Mouse (Mus musculus) CH12.LX (cell line): ENCODE results near the gene Gm3371. TPM values are rescaled to one million over a fixed set of nuclear protein-coding genes. Genes with fewer than 3 reads are reported as not detected.
"Not testable (repeated sequence)": the region's sequence is repeated elsewhere in the genome, so short reads cannot be mapped to it uniquely, and the experiment has no call there.

Source experiments
- DNase-seq: peaks from one replicate; pipeline ENCODE4 v3.0.0-alpha.2; 2013; ENCODE audit errors: extremely low read depth
- H3K27ac ChIP-seq: 2 replicates; pipeline ENCODE4 v1.5.1; 2012; ENCODE audit warnings: low read depth, mild to moderate bottlenecking, control low read depth, moderate library complexity; ENCODE audit not compliant: insufficient read depth
- H3K27me3 ChIP-seq: replicated peaks from 2 replicates; pipeline ENCODE3; 2012; ENCODE audit warnings: inconsistent platforms
- H3K36me3 ChIP-seq, 2 experiments: replicated peaks in 1 of 2; 2 replicates each; pipeline versions ENCODE3 to v1.6.1; 2012; ENCODE audit warnings: inconsistent platforms in 1 of 2, low read length in 1 of 2, mild to moderate bottlenecking in 1 of 2, mixed read lengths in 1 of 2, moderate library complexity in 1 of 2; ENCODE audit not compliant: control insufficient read depth in 1 of 2, insufficient read depth in 1 of 2
- H3K4me1 ChIP-seq, 2 experiments: 2 replicates each; pipeline ENCODE4 v1.6.1; 2012; ENCODE audit warnings: inconsistent platforms in 1 of 2, moderate library complexity in 1 of 2; ENCODE audit not compliant: insufficient read depth in 2 of 2, control insufficient read depth in 1 of 2
- H3K4me2 ChIP-seq: 2 replicates; pipeline ENCODE4 v1.6.1; 2012; ENCODE audit warnings: low read depth, mild to moderate bottlenecking, control low read depth; ENCODE audit not compliant: poor library complexity, insufficient read depth, severe bottlenecking
- H3K4me3 ChIP-seq, 3 experiments: fragments of 150-350 bp in 1 of 3; sonication (generic) in 1 of 3; replicated peaks in 1 of 3; 2 replicates each; pipeline versions ENCODE3 to v1.5.1; 2011 to 2012; ENCODE audit warnings: low read depth in 2 of 3, low read length in 2 of 3, mild to moderate bottlenecking in 2 of 3, moderate library complexity in 2 of 3, control low read depth in 1 of 3, improper control_type of control experiment in 1 of 3, inconsistent platforms in 1 of 3, mixed read lengths in 1 of 3; ENCODE audit not compliant: poor library complexity in 1 of 3
- H3K79me2 ChIP-seq: replicated peaks from 2 replicates; pipeline ENCODE4 v1.6.1; 2012; ENCODE audit warnings: mild to moderate bottlenecking, moderate library complexity; ENCODE audit not compliant: control insufficient read depth, poor library complexity, insufficient read depth, severe bottlenecking; ENCODE audit errors: extremely low read depth
- H3K9ac ChIP-seq: 2 replicates; pipeline ENCODE4 v1.6.1; 2012; ENCODE audit warnings: low read depth, mild to moderate bottlenecking, control low read depth, moderate library complexity; ENCODE audit not compliant: insufficient read depth
- H3K9me3 ChIP-seq: replicated peaks from 2 replicates; pipeline ENCODE3; 2012; ENCODE audit warnings: low read length, inconsistent platforms, mixed read lengths
- CTCF ChIP-seq, 2 experiments: IDR thresholded peaks in 1 of 2; conservative IDR thresholded peaks in 1 of 2; 2 replicates each; pipeline ENCODE4 v1.5.1; 2011 to 2012; ENCODE audit warnings: low read depth in 2 of 2, low read length in 2 of 2, improper control_type of control experiment in 1 of 2, inconsistent platforms in 1 of 2, mild to moderate bottlenecking in 1 of 2, moderate library complexity in 1 of 2
- RAD21 ChIP-seq: IDR thresholded peaks from 2 replicates; pipeline ENCODE4 v1.6.1; 2011; ENCODE audit warnings: low read depth, mild to moderate bottlenecking, low read length, improper control_type of control experiment, moderate library complexity
- dilution Hi-C: fragments of 300-500 bp; cut with MboI; formaldehyde crosslinking; loops from 2 replicates; pipeline ENCODE4 v1.14.3; 2020; ENCODE audit warnings: low sequenced_read_pairs; ENCODE audit not compliant: extremely low pct_unique_long_range_greater_than_20kb, extremely low pct_ligation_motif_present
- in situ Hi-C: fragments of 300-500 bp; cut with MboI; formaldehyde crosslinking; loops from 3 replicates; pipeline ENCODE4 v1.14.3; 2019; ENCODE audit warnings: low sequenced_read_pairs, low pct_ligation_motif_present, low pct_unique_long_range_greater_than_20kb, mixed read lengths
- polyA plus RNA-seq: library from polyadenylated mRNA; unstranded; fragments of >175 nt; gene quantifications from 2 replicates; pipeline ENCODE4 v1.2.1, GENCODE M21; 2012; ENCODE audit warnings: low read depth; ENCODE audit not compliant: insufficient read length
- total RNA-seq, 2 experiments: library from RNA; depleted of rRNA; stranded (reverse); fragments of 300-350 nt in 1 of 2; fragments of >200 nt in 1 of 2; gene quantifications; 2 replicates each; pipeline ENCODE4 v1.2.3; 2012 to 2014

Gene Gm3371
- total and polyA plus RNA-seq, 3 experiments: 0.34 TPM; not detected in 2

GRCm38 (mm10) chr14:44362301-44362700 lies 48.2 kb downstream of the Gm3371 start:
- TF ChIP-seq RAD21 (peak; percentile 42), CTCF (conservative IDR thresholded peaks at IDR 0.05 in 1 of 2, IDR thresholded peaks at IDR 0.05 in 1 of 2; ENCODE audit: low read depth in 2 of 2, low read length in 2 of 2) (peak; percentile 38 to 47; a peak in 3 of 4 replicates)
- TF ChIP-seq, all 38 proteins: peak for 2; not testable (repeated sequence) for 36
- dilution Hi-C loops, H3K79me2 ChIP-seq, H3K4me2 ChIP-seq, H3K27ac ChIP-seq, H3K9ac ChIP-seq, H3K4me1 ChIP-seq, H3K9me3 ChIP-seq, DNase-seq, H3K36me3 ChIP-seq, H3K4me3 ChIP-seq, H3K27me3 ChIP-seq, in situ Hi-C loops: not testable (repeated sequence)

GRCm38 (mm10) chr14:44361416-44361815 lies 49.1 kb downstream of the Gm3371 start:
- H3K4me1 ChIP-seq, H3K9me3 ChIP-seq, H3K27me3 ChIP-seq, H3K79me2 ChIP-seq, dilution Hi-C loops, DNase-seq, H3K9ac ChIP-seq, H3K27ac ChIP-seq, H3K4me2 ChIP-seq, in situ Hi-C loops, H3K4me3 ChIP-seq, H3K36me3 ChIP-seq: not testable (repeated sequence)
- TF ChIP-seq CTCF (conservative IDR thresholded peaks at IDR 0.05 in 1 of 2, IDR thresholded peaks at IDR 0.05 in 1 of 2; ENCODE audit: low read depth in 2 of 2, low read length in 2 of 2) (peak; percentile 11 to 28; a peak in 2 of 4 replicates), RAD21 (peak; percentile 27)
- TF ChIP-seq, all 38 proteins: peak for 2; not testable (repeated sequence) for 36

Other genes with a start within 250 kb of the Gm3371 start
- not detected in 2 replicates for gene Gm8212, start 213.0 kb downstream of the Gm3371 start, total RNA-seq (2012; rRNA removed)
- gene Gm8212, start 213.0 kb downstream of the Gm3371 start, total RNA-seq (2014; rRNA removed): not detected in 2 replicates
- not detected in 2 replicates for gene Gm8212, start 213.0 kb downstream of the Gm3371 start, polyA plus RNA-seq
- gene 4930503E14Rik, start 197.4 kb downstream of the Gm3371 start, total RNA-seq (2012; rRNA removed): 0.30 and 0.38 TPM in 2 replicates
- gene 4930503E14Rik, start 197.4 kb downstream of the Gm3371 start, total RNA-seq (2014; rRNA removed): 1.5 and 1.7 TPM in 2 replicates
- gene 4930503E14Rik, start 197.4 kb downstream of the Gm3371 start, polyA plus RNA-seq: 0.54 and 0.67 TPM in 2 replicates
- gene Gm8220, start 125.1 kb downstream of the Gm3371 start, total RNA-seq (2012; rRNA removed): 0.17 TPM in 1 of 2 replicates, not detected in the other
- gene Gm8220, start 125.1 kb downstream of the Gm3371 start, total RNA-seq (2014; rRNA removed): not detected in 2 replicates
- 0.37 and 0.53 TPM in 2 replicates for gene Gm8220, start 125.1 kb downstream of the Gm3371 start, polyA plus RNA-seq
- 2.1 and 2.8 TPM in 2 replicates for gene Gm5930, start 72.1 kb downstream of the Gm3371 start, total RNA-seq (2012; rRNA removed)
- gene Gm5930, start 72.1 kb downstream of the Gm3371 start, total RNA-seq (2014; rRNA removed): 3.1 and 3.6 TPM in 2 replicates
- 1.3 TPM in 2 replicates for gene Gm5930, start 72.1 kb downstream of the Gm3371 start, polyA plus RNA-seq
- gene Gm8229, start 45.3 kb downstream of the Gm3371 start, total RNA-seq (2012; rRNA removed): not detected in 2 replicates
- not detected in 2 replicates for gene Gm8229, start 45.3 kb downstream of the Gm3371 start, total RNA-seq (2014; rRNA removed)
- 0.33 TPM in 1 of 2 replicates, not detected in the other for gene Gm8229, start 45.3 kb downstream of the Gm3371 start, polyA plus RNA-seq
- gene Gm8232, start 22.9 kb upstream of the Gm3371 start, total RNA-seq (2012; rRNA removed): not detected in 2 replicates
- gene Gm8232, start 22.9 kb upstream of the Gm3371 start, total RNA-seq (2014; rRNA removed): not detected in 2 replicates
- gene Gm8232, start 22.9 kb upstream of the Gm3371 start, polyA plus RNA-seq: not detected in 2 replicates
- not detected in 2 replicates for gene BC061237, start 81.8 kb upstream of the Gm3371 start, total RNA-seq (2012; rRNA removed)
- gene BC061237, start 81.8 kb upstream of the Gm3371 start, total RNA-seq (2014; rRNA removed): not detected in 2 replicates
- gene BC061237, start 81.8 kb upstream of the Gm3371 start, polyA plus RNA-seq: not detected in 2 replicates
- not detected in 2 replicates for gene Gm17093, start 107.6 kb upstream of the Gm3371 start, total RNA-seq (2012; rRNA removed)
- gene Gm17093, start 107.6 kb upstream of the Gm3371 start, total RNA-seq (2014; rRNA removed): not detected in 2 replicates
- not detected in 2 replicates for gene Gm17093, start 107.6 kb upstream of the Gm3371 start, polyA plus RNA-seq
- not detected in 2 replicates for gene Gm8247, start 172.5 kb upstream of the Gm3371 start, total RNA-seq (2012; rRNA removed)
- gene Gm8247, start 172.5 kb upstream of the Gm3371 start, total RNA-seq (2014; rRNA removed): not detected in 2 replicates
- not detected in 2 replicates for gene Gm8247, start 172.5 kb upstream of the Gm3371 start, polyA plus RNA-seq
- 10.6 and 13.4 TPM in 2 replicates for gene Gm5624, start 217.2 kb upstream of the Gm3371 start, total RNA-seq (2012; rRNA removed)
- 28.5 and 37.1 TPM in 2 replicates for gene Gm5624, start 217.2 kb upstream of the Gm3371 start, total RNA-seq (2014; rRNA removed)
- gene Gm5624, start 217.2 kb upstream of the Gm3371 start, polyA plus RNA-seq: 17.6 and 26.3 TPM in 2 replicates